Mouse (Mus musculus) large intestine, adult 2 months (tissue): ENCODE data around the gene Sorcs2. TPM values are rescaled to one million over a fixed set of nuclear protein-coding genes. Genes with fewer than 3 reads are reported as not detected.

Source experiments
- DNase-seq: peaks from one replicate; pipeline ENCODE4 v3.0.0-alpha.2; 2012; ENCODE audit warnings: low read depth, low spot score
- WGBS: fragments of 180-500 bp; shearing (Covaris S2); methylation state at CpG from one replicate; pipeline ENCODE4 v1.1.7; 2018; 5-methylcytosine and 5-hydroxymethylcytosine counted together
- polyA plus RNA-seq: library from polyadenylated mRNA; depleted of rRNA; stranded (reverse); fragments of >200 nt; gene quantifications from 2 replicates; pipeline ENCODE4 v1.2.3, GENCODE M21; 2012; rRNA removed

Sorcs2 gene
- polyA plus RNA-seq, result 3.9 and 5.3 TPM in 2 replicates

- DNase-seq, result no peak
- under 1% methylated on average over 45 of the region's 45 CpGs for WGBS
These were observed at the start of gene Sorcs2 for GRCm38 (mm10) chr5:36397837-36398282. Gene Sorcs2, minus strand, starts transcription at chr5:36398139.

DNA sequence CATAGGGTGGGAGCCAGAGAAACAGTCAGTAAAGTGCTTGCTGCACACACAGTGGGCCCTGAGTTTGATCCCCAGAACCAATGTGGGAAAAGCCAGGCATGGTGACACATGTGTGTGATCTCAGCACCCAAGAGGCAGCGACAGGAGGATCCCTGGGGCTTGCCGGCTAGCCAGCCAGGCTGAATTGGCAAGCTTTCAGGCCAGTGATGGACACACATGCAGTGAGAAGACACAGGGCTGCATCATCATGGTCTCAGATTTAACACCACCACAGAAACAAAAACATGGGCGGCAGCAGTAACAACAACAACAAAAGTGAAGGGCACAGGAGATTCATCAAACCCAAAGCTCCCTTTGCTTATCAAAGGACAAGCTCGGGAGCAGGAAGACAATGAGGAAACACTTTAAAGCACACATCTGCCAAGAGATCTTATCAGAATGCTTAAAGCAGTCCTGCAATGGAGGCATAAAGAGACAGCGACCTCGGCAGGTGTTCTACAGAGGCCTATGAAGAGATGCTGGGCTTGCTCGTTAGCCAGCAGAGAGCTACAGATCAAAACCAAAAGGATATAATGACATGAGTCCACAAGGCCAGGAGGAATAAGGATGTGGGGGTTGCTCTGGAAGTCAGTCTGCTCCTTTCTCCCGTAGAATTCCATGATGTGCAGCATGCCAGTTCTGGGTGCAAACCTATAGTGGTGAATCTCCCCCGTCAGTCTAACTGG lies 48.4 kb upstream of the Sorcs2 start:
- 31% methylated on average over 9 of the region's 9 CpGs for WGBS
- DNase-seq, result no peak

GRCm38 (mm10) chr5:36445028-36445427 lies 47.1 kb upstream of the Sorcs2 start:
- WGBS, result 47% methylated on average over 8 of the region's 8 CpGs
- no peak for DNase-seq

GRCm38 (mm10) chr5:36444611-36445010 lies 46.7 kb upstream of the Sorcs2 start:
- WGBS, result 74% methylated on average over 4 of the region's 4 CpGs
- DNase-seq, result no peak

- 46% methylated on average over 3 of the region's 3 CpGs for WGBS
- DNase-seq, result no peak
These were observed 42.8 kb upstream of the Sorcs2 start for GRCm38 (mm10) chr5:36440741-36441140.

DNA sequence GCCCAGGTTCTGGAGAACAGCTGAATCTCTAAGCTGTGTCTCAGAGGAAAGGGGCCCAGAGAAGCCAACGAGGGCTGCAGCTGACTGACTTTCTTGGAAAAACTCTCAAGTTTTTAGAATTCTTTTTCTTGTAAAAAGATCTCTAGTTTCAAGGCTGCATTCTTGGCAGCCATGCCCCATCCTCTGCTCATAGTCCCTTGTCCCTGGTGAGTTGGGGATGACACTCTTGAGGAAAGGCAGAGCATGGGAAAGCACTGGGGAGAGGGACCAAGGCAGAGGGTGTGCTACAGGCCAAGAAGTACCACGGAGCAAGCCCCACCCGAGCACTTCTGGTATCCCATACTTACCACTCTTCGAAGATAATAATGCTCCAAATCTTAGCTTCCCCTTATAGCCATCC lies 38.9 kb upstream of the Sorcs2 start:
- WGBS, result 63% methylated on average over 4 of the region's 4 CpGs
- no peak for DNase-seq

GRCm38 (mm10) chr5:36434398-36434967 lies 36.5 kb upstream of the Sorcs2 start:
- DNase-seq, result no peak
- WGBS, result 76% methylated on average over 9 of the region's 9 CpGs

GRCm38 (mm10) chr5:36431711-36432110 lies 33.8 kb upstream of the Sorcs2 start:
- WGBS, result 75% methylated on average over 2 of the region's 2 CpGs
- DNase-seq, result no peak

- WGBS, result 81% methylated on average over 3 of the region's 3 CpGs
- DNase-seq, result no peak
These were observed 31.6 kb upstream of the Sorcs2 start for GRCm38 (mm10) chr5:36429551-36429950.

- DNase-seq, result no peak
- WGBS, result 23% methylated on average over 11 of the region's 11 CpGs
These were observed 29.9 kb upstream of the Sorcs2 start for GRCm38 (mm10) chr5:36427831-36428230.

DNA sequence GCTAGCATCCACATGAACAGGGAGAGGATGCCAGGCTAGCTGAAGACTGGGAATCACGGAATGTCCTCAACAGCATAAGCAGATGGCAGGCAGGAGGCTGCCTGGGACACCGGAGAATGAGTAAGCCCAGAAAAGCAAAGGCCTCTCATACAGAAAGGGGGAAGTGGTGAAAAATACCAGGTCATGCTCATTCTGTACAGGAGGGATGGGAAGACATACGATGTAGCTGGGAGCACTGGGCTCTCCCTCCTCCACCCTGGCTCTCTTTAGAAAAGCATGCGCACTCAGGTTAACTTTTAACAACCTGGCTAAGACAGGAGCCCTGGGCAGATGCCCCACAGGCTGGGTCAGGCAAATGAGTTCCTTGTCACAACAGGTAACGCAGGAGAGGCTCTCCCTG lies 28.5 kb upstream of the Sorcs2 start:
- WGBS, result 43% methylated on average over 5 of the region's 5 CpGs
- DNase-seq, result no peak

GRCm38 (mm10) chr5:36424676-36425075 lies 26.7 kb upstream of the Sorcs2 start:
- DNase-seq, result no peak

- DNase-seq, result no peak
These were observed 24.8 kb upstream of the Sorcs2 start for GRCm38 (mm10) chr5:36422689-36423088.

DNA sequence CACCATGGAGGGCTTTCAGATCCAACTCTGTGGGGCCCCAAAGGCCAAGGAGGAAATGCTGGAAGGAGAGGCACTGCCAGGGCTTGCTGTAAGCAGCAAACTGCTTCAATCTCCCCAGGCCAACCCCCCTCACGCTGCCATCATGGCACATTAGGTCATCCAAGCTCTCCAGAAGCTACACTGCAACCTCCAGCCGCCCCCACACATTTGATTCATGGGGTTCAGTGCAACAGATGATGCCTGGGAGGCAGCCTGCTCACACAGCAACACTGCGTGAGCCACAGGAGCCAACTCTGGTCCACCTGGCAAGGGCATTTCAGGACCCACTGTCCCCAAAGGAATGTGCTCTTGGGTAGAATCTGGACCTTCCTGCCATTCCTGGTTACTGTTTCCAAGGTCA lies 21.9 kb upstream of the Sorcs2 start:
- 71% methylated on average over 3 of the region's 3 CpGs for WGBS
- DNase-seq, result no peak

DNA sequence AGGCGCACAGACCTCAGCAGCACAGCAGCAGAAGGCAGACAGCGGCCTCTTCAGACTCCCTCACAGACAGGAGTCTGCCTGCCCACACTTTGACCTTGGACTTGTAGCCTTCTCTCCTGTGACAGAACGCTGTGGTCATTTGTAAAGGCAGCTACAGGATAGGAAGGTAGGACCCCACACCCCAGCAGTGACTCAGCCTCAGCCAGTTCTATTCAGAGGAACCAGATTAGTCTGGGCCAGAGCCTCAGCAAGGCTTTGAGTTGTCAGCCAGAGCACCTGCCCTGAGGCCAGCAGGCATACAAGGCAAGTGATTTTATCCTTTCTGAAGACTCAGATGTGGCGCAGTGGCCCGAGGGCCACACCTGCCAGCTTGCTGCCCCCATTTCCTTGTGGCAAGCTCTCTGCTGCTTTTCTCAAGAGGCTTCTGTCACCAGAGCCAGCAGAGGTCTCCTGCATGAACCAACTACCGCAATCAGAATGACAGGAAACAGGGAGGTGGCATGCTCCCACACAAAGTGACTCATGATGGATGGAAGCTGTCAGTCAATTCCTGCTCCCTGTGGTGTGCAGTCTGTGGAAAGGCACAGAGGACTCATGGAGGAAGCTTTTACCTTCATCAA lies 16.9 kb upstream of the Sorcs2 start:
- no peak for DNase-seq
- WGBS, result 60% methylated on average over 6 of the region's 6 CpGs

DNA sequence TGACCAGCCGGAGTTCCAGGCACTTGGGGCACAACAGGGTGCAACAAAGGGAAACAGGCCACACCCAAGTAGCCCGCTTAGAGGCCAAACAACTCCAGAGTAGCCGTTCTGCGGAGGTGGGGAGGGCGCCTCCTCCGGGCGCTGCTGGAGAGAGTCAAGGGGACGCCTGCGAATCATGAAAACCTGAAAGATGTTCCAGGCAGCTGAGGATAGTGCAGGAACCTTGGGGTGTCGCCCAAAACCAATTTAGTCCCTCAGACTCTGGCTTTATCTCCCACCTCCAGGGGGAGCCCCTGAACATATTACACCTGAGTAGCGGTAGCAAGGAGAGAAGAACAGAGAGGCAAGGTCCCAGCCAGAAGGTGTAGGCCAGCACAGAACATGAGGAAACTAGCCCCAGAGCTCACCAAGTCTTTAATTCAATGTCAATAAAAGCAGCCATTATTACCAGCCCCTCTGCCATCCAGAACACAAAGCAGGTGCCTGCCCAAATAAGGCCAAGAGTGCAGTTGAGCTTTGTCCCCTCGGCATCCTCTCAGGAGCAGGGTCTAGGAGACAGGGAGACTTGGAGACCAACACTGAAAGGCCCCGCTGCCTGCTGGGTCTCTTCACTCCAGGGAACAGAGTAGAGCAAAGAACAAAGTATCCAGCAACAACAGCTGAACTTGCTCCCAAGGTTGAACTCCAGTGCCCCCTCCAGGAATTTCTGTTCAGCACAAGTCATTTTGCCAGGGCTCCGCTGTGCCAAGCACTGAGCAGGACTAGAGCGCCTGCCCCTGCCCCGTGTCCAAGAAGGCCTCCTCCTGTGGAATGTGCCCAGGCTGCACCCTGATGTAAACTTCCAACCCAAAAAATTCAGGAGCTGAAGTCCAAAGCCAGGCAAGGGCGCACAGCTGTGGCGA lies 775 bp upstream of the Sorcs2 start:
- WGBS, result 11% methylated on average over 18 of the region's 18 CpGs

GRCm38 (mm10) chr5:36397384-36397759 lies 567 bp downstream of the Sorcs2 start:
- no peak for DNase-seq
- 1% methylated on average over 36 of the region's 36 CpGs for WGBS

More for the DNA sequence above, 775 bp upstream of the Sorcs2 start:
- DNase-seq, result no peak

DNA sequence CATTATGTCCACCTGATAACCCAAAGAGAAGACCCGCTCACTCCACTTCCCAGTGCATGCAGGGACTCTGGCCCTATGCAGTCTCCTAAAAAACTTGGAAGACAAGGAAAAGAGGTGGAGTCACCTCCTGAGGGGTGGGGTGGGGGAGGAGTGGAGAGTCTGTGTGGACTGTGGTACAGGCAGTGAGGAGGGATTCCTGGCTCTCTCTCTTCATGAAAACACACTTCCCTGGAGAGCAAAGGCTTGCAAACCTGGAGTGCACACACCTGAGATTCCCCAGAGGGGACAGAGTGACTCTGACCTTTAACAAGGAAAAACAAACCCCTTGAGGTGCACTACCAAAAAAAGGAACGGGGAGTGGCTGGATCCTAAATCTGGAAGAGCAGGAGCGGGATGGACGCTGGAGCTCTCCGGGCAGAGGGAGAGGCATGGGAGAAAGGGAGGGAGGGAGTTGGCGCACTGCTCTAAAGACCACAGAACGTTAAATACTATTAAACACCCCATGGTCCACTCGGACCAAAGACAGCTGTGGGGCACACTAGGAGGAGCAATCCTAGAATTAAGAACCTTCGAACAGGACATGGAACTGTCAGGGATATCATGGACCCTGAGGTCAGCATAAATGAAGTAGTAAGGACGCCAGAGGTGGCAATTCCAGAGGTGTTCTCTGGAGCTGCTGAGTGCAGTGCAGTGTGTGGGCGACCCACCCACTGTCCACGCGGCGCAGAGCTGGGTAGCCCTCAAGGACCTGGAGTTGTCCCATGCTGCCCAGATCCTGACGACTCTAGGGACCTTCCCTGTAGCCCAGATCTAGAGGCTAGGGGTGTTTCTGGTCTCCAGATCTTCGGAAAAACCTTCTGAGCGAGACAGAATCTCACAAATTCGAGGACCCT lies 1.2 kb downstream of the Sorcs2 start:
- 5% methylated on average over 18 of the region's 18 CpGs for WGBS

DNA sequence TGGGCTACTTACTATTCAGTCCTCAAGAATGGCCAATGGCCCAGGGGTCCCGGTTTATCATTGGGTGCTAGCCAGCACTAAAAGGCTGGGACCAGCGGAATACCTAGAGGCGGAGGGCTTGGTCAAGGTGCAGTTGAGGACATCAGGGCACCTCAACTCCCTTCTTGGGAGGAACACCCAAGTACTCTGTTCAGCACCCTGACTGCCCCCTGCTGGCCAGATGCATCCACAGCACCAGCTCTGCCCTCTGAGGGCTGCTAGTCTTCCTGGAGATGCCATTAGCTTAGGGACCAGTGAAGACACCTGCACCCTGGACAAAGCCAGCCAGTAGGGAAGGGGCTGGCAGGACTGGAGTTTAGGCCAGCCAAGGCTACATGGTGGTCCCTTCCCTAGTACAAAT lies 1.9 kb downstream of the Sorcs2 start:
- WGBS, result 53% methylated on average over 3 of the region's 3 CpGs

More for the DNA sequence above, 1.2 kb downstream of the Sorcs2 start:
- DNase-seq, result no peak

More for the DNA sequence above, 1.9 kb downstream of the Sorcs2 start:
- DNase-seq, result no peak
